Mouse (Mus musculus) ES-E14 (cell line): ENCODE data around the gene Ift122. TPM values are rescaled to one million over a fixed set of nuclear protein-coding genes. Genes with fewer than 3 reads are reported as not detected.

Source experiments
- DNase-seq: peaks from one replicate; pipeline ENCODE4 v3.0.0-alpha.2; 2013; ENCODE audit warnings: low read depth, low spot score
- H3K27ac ChIP-seq: 2 replicates; pipeline ENCODE4 v1.5.1; 2012; ENCODE audit warnings: low read depth, mild to moderate bottlenecking, low read length, moderate library complexity, mixed read lengths; ENCODE audit not compliant: poor library complexity, insufficient read depth, severe bottlenecking
- H3K36me3 ChIP-seq: 2 replicates; pipeline ENCODE4 v1.6.1; 2012; ENCODE audit warnings: mild to moderate bottlenecking, low read length, moderate library complexity, mixed read lengths; ENCODE audit not compliant: control insufficient read depth, poor library complexity, insufficient read depth, severe bottlenecking
- H3K4me1 ChIP-seq, 2 experiments: fragments of 150-350 bp in 1 of 2; sonication (generic) in 1 of 2; 2 replicates each; pipeline ENCODE4 v1.6.1; 2012; ENCODE audit warnings: low read length in 2 of 2, mild to moderate bottlenecking in 1 of 2, mixed read lengths in 1 of 2; ENCODE audit not compliant: control insufficient read depth in 2 of 2, insufficient read depth in 2 of 2, poor library complexity in 1 of 2
- H3K4me3 ChIP-seq, 2 experiments: fragments of 150-350 bp in 1 of 2; sonication (generic) in 1 of 2; 2 replicates each; pipeline ENCODE4 v1.5.1; 2012; ENCODE audit warnings: low read length in 2 of 2, low read depth in 1 of 2, mild to moderate bottlenecking in 1 of 2, mixed read lengths in 1 of 2; ENCODE audit not compliant: insufficient read depth in 1 of 2, poor library complexity in 1 of 2, severe bottlenecking in 1 of 2
- H3K9ac ChIP-seq: 2 replicates; pipeline ENCODE4 v1.6.1; 2012; ENCODE audit warnings: low read depth, mild to moderate bottlenecking, low read length, mixed read lengths; ENCODE audit not compliant: poor library complexity, insufficient read depth, severe bottlenecking
- H3K9me3 ChIP-seq: fragments of 150-350 bp; sonication (generic); 2 replicates; pipeline ENCODE4 v1.6.1; 2012; ENCODE audit warnings: low read depth, mild to moderate bottlenecking, low read length; ENCODE audit not compliant: control insufficient read depth, insufficient read depth
- CHD2 ChIP-seq: IDR thresholded peaks from 2 replicates; pipeline ENCODE4 v1.6.1; 2014; ENCODE audit warnings: mild to moderate bottlenecking, low read depth, low read length, inconsistent platforms
- HCFC1 ChIP-seq: IDR thresholded peaks from 2 replicates; pipeline ENCODE4 v1.6.1; 2012; ENCODE audit warnings: low read length, inconsistent platforms, borderline replicate concordance; ENCODE audit not compliant: insufficient read depth
- MAFK ChIP-seq: IDR thresholded peaks from 2 replicates; pipeline ENCODE4 v1.6.1; 2014; ENCODE audit warnings: mild to moderate bottlenecking, low read depth, low read length, inconsistent platforms; ENCODE audit not compliant: insufficient read depth
- ZC3H11A ChIP-seq: IDR thresholded peaks from 2 replicates; pipeline ENCODE4 v1.6.1; 2012; ENCODE audit warnings: low read depth, mild to moderate bottlenecking, inconsistent platforms, low read length, borderline replicate concordance
- ZNF384 ChIP-seq: IDR thresholded peaks from 2 replicates; pipeline ENCODE4 v1.6.1; 2012; ENCODE audit warnings: low read depth, low read length, inconsistent platforms
- in situ Hi-C, 2 experiments: fragments of 600-800 bp; cut with MboI; formaldehyde crosslinking; loops; one replicate each; pipeline ENCODE4 v1.15.1; 2025; ENCODE audit warnings: low sequenced_read_pairs in 2 of 2, inconsistent platforms in 1 of 2; ENCODE audit not compliant: unreplicated experiment in 2 of 2
- total RNA-seq: library from RNA; depleted of rRNA; stranded (reverse); fragments of 300-350 nt; gene quantifications from 2 replicates; pipeline ENCODE4 v1.2.3, GENCODE M21; 2012

Ift122 gene
- total RNA-seq, 1 experiment, result 8.5 TPM

- in situ Hi-C loops, result no loop called here
- Histone ChIP-seq H3K27ac (no peak overlapping the region), H3K36me3 (no peaks in the 10 kb centered on the region), H3K4me1 (peaks cover 0 to 4% of the 10 kb centered on the region in 2 experiments; a peak in 1 of 4 replicates), H3K9ac (no peak overlapping the region), H3K9me3 (no peaks in the 10 kb centered on the region), H3K4me3 (no peak overlapping the region)
- no peak for DNase-seq
- no peak for TF ChIP-seq HCFC1
- no peak for TF ChIP-seq ZNF384
- TF ChIP-seq MAFK, result no peak
- TF ChIP-seq CHD2, result no peak
- no peak for TF ChIP-seq ZC3H11A
Observed at GRCm38 (mm10) chr6:115938011-115938410, 84.7 kb downstream of the Ift122 start.

GRCm38 (mm10) chr6:115938798-115939197 lies 85.5 kb downstream of the Ift122 start:
- in situ Hi-C loops, result no loop called here
- no peaks in the 10 kb centered on the region for H3K36me3 ChIP-seq
- H3K9me3 ChIP-seq, result no peaks in the 10 kb centered on the region
- no peak overlapping the region for H3K4me3 ChIP-seq
- H3K27ac ChIP-seq, result no peak overlapping the region
- H3K4me1 ChIP-seq, result peaks cover 0 to 4% of the 10 kb centered on the region in 2 experiments; a peak in 1 of 4 replicates
- TF ChIP-seq HCFC1, result no peak
- TF ChIP-seq ZNF384, result no peak
- no peak for TF ChIP-seq CHD2
- TF ChIP-seq MAFK, result no peak
- no peak for TF ChIP-seq ZC3H11A
- DNase-seq, result no peak
- no peak overlapping the region for H3K9ac ChIP-seq

GRCm38 (mm10) chr6:115940603-115941002 lies 87.3 kb downstream of the Ift122 start:
- no peak overlapping the region for H3K27ac ChIP-seq
- no peaks in the 10 kb centered on the region for H3K9me3 ChIP-seq
- peaks cover 0 to 4% of the 10 kb centered on the region in 2 experiments; a peak in 1 of 4 replicates for H3K4me1 ChIP-seq
- in situ Hi-C loops, result no loop called here
- TF ChIP-seq HCFC1 (no peak), MAFK (no peak), ZC3H11A (no peak), CHD2 (no peak), ZNF384 (no peak)
- no peak overlapping the region for H3K9ac ChIP-seq
- no peak for DNase-seq
- no peaks in the 10 kb centered on the region for H3K36me3 ChIP-seq
- H3K4me3 ChIP-seq, result no peak overlapping the region

- Histone ChIP-seq H3K4me1 (peaks cover 0 to 4% of the 10 kb centered on the region in 2 experiments; a peak in 1 of 4 replicates), H3K27ac (no peak overlapping the region), H3K4me3 (no peak overlapping the region), H3K36me3 (no peaks in the 10 kb centered on the region), H3K9me3 (no peaks in the 10 kb centered on the region), H3K9ac (no peak overlapping the region)
- no peak for DNase-seq
- TF ChIP-seq HCFC1 (no peak), ZC3H11A (no peak), CHD2 (no peak), MAFK (no peak), ZNF384 (no peak)
- in situ Hi-C loops, result no loop called here
Observed at GRCm38 (mm10) chr6:115941128-115941527, 87.9 kb downstream of the Ift122 start.
